Mouse (Mus musculus): ENCODE results near the gene Smad3.

Gene Smad3

GRCm38 (mm10) chr9:63744595-63744994 lies 13.2 kb downstream of the Smad3 start:
- peak; percentile 54 for DNase-seq

GRCm38 (mm10) chr9:63743775-63744174 lies 14.0 kb downstream of the Smad3 start:
- no peak for DNase-seq

GRCm38 (mm10) chr9:63742887-63743660 lies 14.7 kb downstream of the Smad3 start:
- DNase-seq = no peak

GRCm38 (mm10) chr9:63742318-63742717 lies 15.5 kb downstream of the Smad3 start:
- no peak for DNase-seq

- no peak for DNase-seq
Observed at GRCm38 (mm10) chr9:63741792-63742191, 16.0 kb downstream of the Smad3 start.

GRCm38 (mm10) chr9:63740320-63740841 lies 17.4 kb downstream of the Smad3 start:
- DNase-seq = no peak

GRCm38 (mm10) chr9:63738830-63739229 lies 19.0 kb downstream of the Smad3 start:
- DNase-seq = no peak

- no peak for DNase-seq
Observed at GRCm38 (mm10) chr9:63738086-63738701, 19.6 kb downstream of the Smad3 start.

GRCm38 (mm10) chr9:63737426-63737931 lies 20.3 kb downstream of the Smad3 start:
- DNase-seq = peak; percentile 44

GRCm38 (mm10) chr9:63734261-63734660 lies 23.5 kb downstream of the Smad3 start:
- no peak for DNase-seq

- DNase-seq = no peak
Observed at GRCm38 (mm10) chr9:63732700-63733099, 25.1 kb downstream of the Smad3 start.

GRCm38 (mm10) chr9:63731114-63731828 lies 26.5 kb downstream of the Smad3 start:
- no peak for DNase-seq

GRCm38 (mm10) chr9:63728969-63729368 lies 28.8 kb downstream of the Smad3 start:
- DNase-seq = no peak

GRCm38 (mm10) chr9:63727070-63727469 lies 30.7 kb downstream of the Smad3 start:
- peak; percentile 42 for DNase-seq

- peak; percentile 69 for DNase-seq
Observed at GRCm38 (mm10) chr9:63726088-63727010, 31.4 kb downstream of the Smad3 start.

- DNase-seq = no peak
Observed at GRCm38 (mm10) chr9:63724750-63725149, 33.0 kb downstream of the Smad3 start.

GRCm38 (mm10) chr9:63722918-63723317 lies 34.9 kb downstream of the Smad3 start:
- no peak for DNase-seq

- no peak for DNase-seq
Observed at GRCm38 (mm10) chr9:63722350-63722749, 35.4 kb downstream of the Smad3 start.

GRCm38 (mm10) chr9:63721573-63722275 lies 36.1 kb downstream of the Smad3 start:
- no peak for DNase-seq

- DNase-seq = no peak
Observed at GRCm38 (mm10) chr9:63720715-63721114, 37.1 kb downstream of the Smad3 start.

- DNase-seq = no peak
Observed at GRCm38 (mm10) chr9:63719770-63720440, 37.9 kb downstream of the Smad3 start.

Measured in liver (tissue).